Mouse (Mus musculus) ES-Bruce4 (cell line): Measurements from ENCODE around the gene Gm10160. TPM values are rescaled to one million over a fixed set of nuclear protein-coding genes. Genes with fewer than 3 reads are reported as not detected.
"Not testable (repeated sequence)": the region's sequence is repeated elsewhere in the genome, so short reads cannot be mapped to it uniquely, and the experiment has no call there.

Experiments
- H3K27ac ChIP-seq: 2 replicates; pipeline ENCODE4 v1.5.1; 2012; ENCODE audit warnings: low read length, inconsistent platforms; ENCODE audit not compliant: insufficient read depth
- H3K27me3 ChIP-seq: 2 replicates; pipeline ENCODE4 v1.6.1; 2012; ENCODE audit warnings: mild to moderate bottlenecking, low read length, inconsistent platforms; ENCODE audit not compliant: control insufficient read depth, poor library complexity, insufficient read depth, severe bottlenecking
- H3K36me3 ChIP-seq: 2 replicates; pipeline ENCODE4 v1.6.1; 2012; ENCODE audit warnings: inconsistent platforms, mild to moderate bottlenecking, low read length, moderate library complexity; ENCODE audit not compliant: control insufficient read depth, poor library complexity, insufficient read depth, severe bottlenecking
- H3K4me1 ChIP-seq: one replicate; pipeline ENCODE4 v1.8.1; 2011; ENCODE audit warnings: low read length; ENCODE audit not compliant: control insufficient read depth, insufficient read depth
- H3K4me3 ChIP-seq: 2 replicates; pipeline ENCODE4 v1.5.1; 2011; ENCODE audit warnings: low read depth, mild to moderate bottlenecking, low read length
- H3K9ac ChIP-seq: 2 replicates; pipeline ENCODE4 v1.6.1; 2012; ENCODE audit warnings: low read depth, mild to moderate bottlenecking, inconsistent platforms; ENCODE audit not compliant: poor library complexity, severe bottlenecking
- H3K9me3 ChIP-seq: replicated peaks from 2 replicates; pipeline ENCODE4 v1.6.1; 2012; ENCODE audit warnings: mild to moderate bottlenecking, low read length, inconsistent platforms; ENCODE audit not compliant: control insufficient read depth, poor library complexity, insufficient read depth, severe bottlenecking
- CTCF ChIP-seq: IDR thresholded peaks from one replicate; pipeline ENCODE4 v1.8.1; 2011; ENCODE audit warnings: low read depth, low read length
- EP300 ChIP-seq: IDR thresholded peaks from 2 replicates; pipeline ENCODE4 v1.6.1; 2011; ENCODE audit warnings: low read depth, low read length; ENCODE audit not compliant: insufficient read depth
- POLR2A ChIP-seq: IDR thresholded peaks from one replicate; pipeline ENCODE4 v1.8.1; 2011; ENCODE audit warnings: low read length; ENCODE audit not compliant: insufficient read depth
- polyA plus RNA-seq: library from polyadenylated mRNA; stranded (reverse); fragments of >200 nt; gene quantifications from 2 replicates; pipeline ENCODE4 v1.2.4, GENCODE M21; 2011; ENCODE audit warnings: low read depth; ENCODE audit not compliant: missing spikeins, insufficient read depth, insufficient read length

Gene Gm10160
- polyA plus RNA-seq, 1 experiment = not detected

- H3K4me3 ChIP-seq = no peak overlapping the region
- no peaks in the 10 kb centered on the region; the same call in 1 of the 2 replicates for H3K9me3 ChIP-seq
- H3K4me1 ChIP-seq = no peaks in the 10 kb centered on the region
- no peak for TF ChIP-seq CTCF
- TF ChIP-seq EP300 = no peak
- TF ChIP-seq POLR2A = no peak
- no peaks in the 10 kb centered on the region for H3K36me3 ChIP-seq
- H3K27ac ChIP-seq = no peak overlapping the region
- H3K9ac ChIP-seq = no peak overlapping the region
- H3K27me3 ChIP-seq = no peaks in the 10 kb centered on the region
These were observed 13.5 kb downstream of the Gm10160 start for GRCm38 (mm10) chr7:81842141-81842540.

GRCm38 (mm10) chr7:81841439-81841838 is 14.2 kb downstream of the Gm10160 start:
- no peaks in the 10 kb centered on the region for H3K36me3 ChIP-seq
- H3K9ac ChIP-seq = no peak overlapping the region
- H3K4me1 ChIP-seq = no peaks in the 10 kb centered on the region
- H3K27ac ChIP-seq = no peak overlapping the region
- no peaks in the 10 kb centered on the region for H3K27me3 ChIP-seq
- H3K4me3 ChIP-seq = no peak overlapping the region
- TF ChIP-seq EP300 (no peak), CTCF (no peak), POLR2A (no peak)
- no peaks in the 10 kb centered on the region; the same call in 1 of the 2 replicates for H3K9me3 ChIP-seq

GRCm38 (mm10) chr7:81840661-81841181 is 14.9 kb downstream of the Gm10160 start:
- no peak overlapping the region for H3K4me3 ChIP-seq
- no peaks in the 10 kb centered on the region; the same call in 1 of the 2 replicates for H3K9me3 ChIP-seq
- H3K27me3 ChIP-seq = no peaks in the 10 kb centered on the region
- no peak overlapping the region for H3K9ac ChIP-seq
- no peaks in the 10 kb centered on the region for H3K36me3 ChIP-seq
- H3K27ac ChIP-seq = no peak overlapping the region
- no peak for TF ChIP-seq EP300
- no peak for TF ChIP-seq CTCF
- TF ChIP-seq POLR2A = no peak
- H3K4me1 ChIP-seq = no peaks in the 10 kb centered on the region

DNA sequence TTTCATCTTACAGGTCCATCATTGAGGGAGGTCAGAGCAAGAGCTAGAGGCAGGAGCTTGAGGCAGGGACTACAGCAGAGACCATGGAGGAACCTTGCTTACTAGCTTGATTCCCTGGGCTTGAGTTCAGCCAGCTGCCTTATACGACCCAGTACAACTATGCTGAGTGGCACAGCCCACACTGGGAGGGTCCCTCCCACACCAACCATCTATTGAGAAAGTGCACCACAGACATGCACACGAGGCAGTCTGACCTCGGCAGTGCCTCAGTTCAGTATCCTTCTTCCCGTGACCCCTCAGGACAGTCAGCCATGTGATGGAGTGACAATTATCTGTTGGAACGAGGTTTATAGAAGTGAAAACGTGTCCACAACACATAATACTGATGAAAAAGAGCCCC is 15.8 kb downstream of the Gm10160 start:
- no peaks in the 10 kb centered on the region; the same call in 1 of the 2 replicates for H3K9me3 ChIP-seq
- no peak overlapping the region for H3K4me3 ChIP-seq
- H3K4me1 ChIP-seq = no peaks in the 10 kb centered on the region
- H3K27me3 ChIP-seq = no peaks in the 10 kb centered on the region
- H3K36me3 ChIP-seq = no peaks in the 10 kb centered on the region
- TF ChIP-seq CTCF (no peak), EP300 (no peak), POLR2A (no peak)
- no peak overlapping the region for H3K27ac ChIP-seq
- no peak overlapping the region for H3K9ac ChIP-seq

- not testable (repeated sequence) for H3K9me3 ChIP-seq, H3K4me3 ChIP-seq, H3K4me1 ChIP-seq, H3K9ac ChIP-seq, H3K27ac ChIP-seq, H3K36me3 ChIP-seq, H3K27me3 ChIP-seq
These were observed 17.8 kb downstream of the Gm10160 start for GRCm38 (mm10) chr7:81837771-81838170.

DNA sequence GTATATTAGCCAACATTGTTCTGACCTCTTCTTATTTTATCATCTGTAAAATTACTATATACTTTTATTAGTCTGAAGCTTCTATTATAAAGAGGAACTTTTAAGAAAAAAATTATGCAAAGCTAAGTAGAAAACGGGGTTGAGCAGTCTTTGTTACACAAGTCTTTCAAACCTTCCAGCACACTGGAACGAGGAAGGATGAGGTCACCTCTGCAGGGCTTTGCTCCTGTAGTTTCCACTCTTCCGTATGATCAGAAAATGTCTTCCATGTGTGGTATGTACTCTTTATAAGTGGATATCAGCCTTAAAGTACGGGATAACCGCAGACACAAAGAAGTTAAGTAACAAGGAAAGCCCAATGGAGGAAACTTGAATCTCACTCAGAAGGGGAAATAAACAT is 20.2 kb downstream of the Gm10160 start:
- Histone ChIP-seq H3K27me3 (no peaks in the 10 kb centered on the region), H3K9ac (no peak overlapping the region), H3K4me1 (no peaks in the 10 kb centered on the region), H3K4me3 (no peak overlapping the region), H3K27ac (no peak overlapping the region), H3K9me3 (no peaks in the 10 kb centered on the region; the same call in 1 of the 2 replicates), H3K36me3 (no peaks in the 10 kb centered on the region)
- no peak for TF ChIP-seq CTCF
- no peak for TF ChIP-seq POLR2A
- no peak for TF ChIP-seq EP300

- H3K4me3 ChIP-seq = no peak overlapping the region
- no peak overlapping the region for H3K27ac ChIP-seq
- no peak overlapping the region for H3K9ac ChIP-seq
- no peaks in the 10 kb centered on the region for H3K27me3 ChIP-seq
- no peak for TF ChIP-seq POLR2A
- TF ChIP-seq CTCF = no peak
- no peak for TF ChIP-seq EP300
- H3K9me3 ChIP-seq = no peaks in the 10 kb centered on the region; the same call in 1 of the 2 replicates
- no peaks in the 10 kb centered on the region for H3K4me1 ChIP-seq
- no peaks in the 10 kb centered on the region for H3K36me3 ChIP-seq
These were observed 20.7 kb downstream of the Gm10160 start for GRCm38 (mm10) chr7:81834847-81835246.
